Mouse (Mus musculus) midbrain, embryonic 13.5 days (tissue): ENCODE measurements at regions not wholly inside any gene's neighbourhood (a gene's known extent, or its start where the extent isn't known, plus 50 kb on each side); places are given as distances from the start of the nearest gene placed in this dataset.
A peak's percentile ranks its signal among the peaks of the same experiment; 100 is the strongest.

Experiments
- ATAC-seq: fragments of 200-750 bp; cut with Nextera tagmentation; 2 replicates; pipeline ENCODE4 v1.8.0; 2017; ENCODE audit warnings: mild to moderate bottlenecking, moderate TSS enrichment, moderate library complexity
- H3K27ac ChIP-seq: fragments of 300-500 bp; sonication (generic); 2 replicates; pipeline ENCODE4 v1.5.1; 2015; ENCODE audit warnings: inconsistent platforms, mild to moderate bottlenecking, moderate library complexity
- H3K27me3 ChIP-seq: fragments of 300-500 bp; sonication (generic); 2 replicates; pipeline ENCODE4 v1.6.1; 2015; ENCODE audit warnings: mild to moderate bottlenecking, inconsistent platforms
- H3K36me3 ChIP-seq: fragments of 300-500 bp; sonication (generic); 2 replicates; pipeline ENCODE4 v1.6.1; 2015; ENCODE audit warnings: mild to moderate bottlenecking, inconsistent platforms
- H3K4me1 ChIP-seq: fragments of 300-500 bp; sonication (generic); replicated peaks from 2 replicates; pipeline ENCODE4 v1.6.1; 2015; ENCODE audit warnings: inconsistent platforms
- H3K4me2 ChIP-seq: fragments of 300-500 bp; sonication (generic); replicated peaks from 2 replicates; pipeline ENCODE4 v1.6.1; 2015; ENCODE audit warnings: moderate library complexity, mild to moderate bottlenecking, inconsistent platforms
- H3K4me3 ChIP-seq: fragments of 300-500 bp; sonication (generic); replicated peaks from 2 replicates; pipeline ENCODE4 v1.5.1; 2015; ENCODE audit warnings: mild to moderate bottlenecking, inconsistent platforms
- H3K9ac ChIP-seq: fragments of 300-500 bp; sonication (generic); replicated peaks from 2 replicates; pipeline ENCODE4 v1.6.1; 2015; ENCODE audit warnings: mild to moderate bottlenecking, inconsistent platforms
- H3K9me3 ChIP-seq: fragments of 300-500 bp; sonication (generic); 2 replicates; pipeline ENCODE4 v1.6.1; 2016; ENCODE audit warnings: mild to moderate bottlenecking, inconsistent platforms
- WGBS: fragments of 180-500 bp; shearing (Covaris S2); methylation state at CpG from one replicate; pipeline ENCODE4 v1.1.7; 2015; 5-methylcytosine and 5-hydroxymethylcytosine counted together

DNA sequence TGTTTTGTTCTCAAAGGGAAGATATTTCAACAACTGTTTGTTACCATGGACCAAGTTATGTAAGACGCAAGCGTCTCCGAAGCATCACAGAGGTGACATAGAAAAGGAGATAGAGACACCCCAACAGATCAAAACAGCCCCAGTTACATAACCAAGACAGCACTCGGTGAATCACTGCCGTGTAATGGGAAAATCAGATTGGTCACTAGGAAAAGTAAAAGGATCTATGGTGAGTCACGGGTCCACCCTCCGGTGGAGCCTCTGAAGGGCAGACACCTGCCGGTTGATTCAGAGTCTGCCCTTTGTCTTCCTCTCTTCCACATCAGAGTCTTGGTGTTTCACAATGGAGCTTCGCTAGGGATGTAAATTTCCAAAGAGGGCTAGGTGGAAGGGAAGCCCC is 62.9 kb upstream of the Odc1 start:
- no peaks in the 10 kb centered on the region for H3K36me3 ChIP-seq
- H3K4me3 ChIP-seq = no peak overlapping the region
- ATAC-seq = no peak
- H3K9me3 ChIP-seq = no peaks in the 10 kb centered on the region
- H3K4me2 ChIP-seq = no peak overlapping the region
- no peak overlapping the region for H3K9ac ChIP-seq
- WGBS = 93% methylated on average over 9 of the region's 9 CpGs
- H3K4me1 ChIP-seq = peaks cover 7% of the 10 kb centered on the region
- H3K27ac ChIP-seq = no peak overlapping the region
- H3K27me3 ChIP-seq = no peaks in the 10 kb centered on the region

- Histone ChIP-seq H3K4me1 (peaks cover 12% of the 10 kb centered on the region), H3K27me3 (no peaks in the 10 kb centered on the region), H3K27ac (no peak overlapping the region), H3K36me3 (no peaks in the 10 kb centered on the region), H3K9ac (no peak overlapping the region), H3K4me2 (no peak overlapping the region), H3K4me3 (no peak overlapping the region), H3K9me3 (no peaks in the 10 kb centered on the region)
- 94% methylated on average over 13 of the region's 13 CpGs for WGBS
- ATAC-seq = no peak
Observed at GRCm38 (mm10) chr12:17482196-17482595, 62.4 kb upstream of the Odc1 start.

DNA sequence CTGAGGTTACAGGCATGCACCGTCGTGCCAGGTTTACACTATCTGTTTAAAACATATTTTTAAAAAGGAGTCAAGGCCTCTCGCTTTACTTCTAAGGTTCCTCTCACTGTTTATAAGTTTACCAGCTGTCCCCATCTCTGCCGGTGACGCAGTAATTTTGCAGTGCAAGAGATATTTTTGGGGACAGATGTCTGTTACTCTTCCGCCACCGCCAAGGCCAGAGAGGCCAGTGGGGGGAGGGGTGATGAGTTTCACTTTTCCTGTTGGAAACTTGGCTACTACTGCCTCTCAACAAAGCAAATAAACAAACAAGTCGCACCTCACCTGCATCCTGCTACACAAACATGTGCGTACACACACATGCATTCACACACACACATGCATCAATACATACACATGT is 60.1 kb upstream of the Odc1 start:
- H3K4me2 ChIP-seq = no peak overlapping the region
- H3K9ac ChIP-seq = no peak overlapping the region
- no peak overlapping the region for H3K27ac ChIP-seq
- WGBS = 89% methylated on average over 9 of the region's 9 CpGs
- no peak for ATAC-seq
- no peaks in the 10 kb centered on the region for H3K36me3 ChIP-seq
- no peaks in the 10 kb centered on the region for H3K9me3 ChIP-seq
- no peaks in the 10 kb centered on the region for H3K27me3 ChIP-seq
- H3K4me3 ChIP-seq = no peak overlapping the region
- peaks cover 15% of the 10 kb centered on the region for H3K4me1 ChIP-seq

DNA sequence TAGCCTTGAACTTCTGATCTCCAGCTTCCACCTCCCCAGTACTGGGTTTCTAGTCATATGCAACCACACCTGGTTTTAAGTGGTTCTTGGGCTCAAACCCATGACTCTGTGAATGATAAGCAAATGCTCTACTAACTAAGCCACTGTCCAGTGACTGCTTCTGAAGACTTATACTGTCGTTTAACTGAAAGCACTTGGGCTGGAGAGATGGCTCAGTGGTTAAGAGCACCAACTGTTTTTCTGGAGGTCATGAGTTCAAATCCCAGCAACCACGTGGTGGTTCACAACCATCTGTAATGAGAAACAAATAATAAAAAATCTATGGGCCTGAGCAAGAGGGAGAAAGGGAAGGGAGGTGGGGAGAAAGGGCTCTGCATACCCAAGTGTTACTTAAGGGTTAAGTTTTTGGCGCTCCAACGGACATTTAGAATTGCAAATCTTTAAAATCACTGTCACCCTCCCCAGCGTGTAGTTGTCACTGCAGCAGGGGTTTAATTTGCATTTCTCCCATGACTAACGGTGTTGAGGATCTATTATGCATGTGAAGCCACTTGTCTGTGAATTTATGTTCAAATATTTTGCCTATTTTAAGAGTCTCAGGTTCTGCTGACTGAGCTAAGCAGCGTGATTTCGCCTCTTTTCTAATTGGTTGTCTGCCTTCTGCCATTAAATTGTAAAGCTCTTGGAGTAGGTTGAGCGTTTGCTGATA is 58.4 kb upstream of the Odc1 start:
- WGBS = 28% methylated on average over 9 of the region's 9 CpGs
- Histone ChIP-seq H3K9me3 (no peaks in the 10 kb centered on the region), H3K27me3 (no peaks in the 10 kb centered on the region), H3K4me3 (no peak overlapping the region), H3K9ac (no peak overlapping the region), H3K4me1 (peaks cover 15% of the 10 kb centered on the region), H3K27ac (0 out of 2 replicates have a peak overlapping the region, but pooled peaks have one; percentile 9), H3K4me2 (peak overlapping the region; percentile 19), H3K36me3 (no peaks in the 10 kb centered on the region)
- ATAC-seq = peak; percentile 51; the same call in 1 of the 2 replicates

DNA sequence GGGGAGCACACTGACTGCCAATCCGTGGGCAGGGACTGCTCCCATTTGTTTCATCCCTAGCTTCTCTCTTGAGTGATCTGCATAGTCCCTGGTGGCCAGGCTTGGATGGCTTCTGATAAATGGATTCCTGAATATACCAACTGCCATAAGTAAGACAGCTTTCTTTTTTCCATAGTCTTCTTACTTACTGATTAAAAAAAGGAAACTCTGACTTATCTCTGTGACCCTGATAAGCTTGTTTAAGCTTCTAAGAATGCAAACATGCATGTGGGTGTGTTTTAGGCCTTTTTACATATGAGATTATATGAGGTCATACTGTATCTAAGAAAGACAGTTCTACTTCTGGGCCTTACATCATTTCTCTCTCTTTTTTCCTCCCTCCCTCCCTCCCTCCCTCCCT is 57.3 kb upstream of the Odc1 start:
- no peaks in the 10 kb centered on the region for H3K9me3 ChIP-seq
- WGBS = 12% methylated on average over 1 of the region's 1 CpGs
- H3K4me1 ChIP-seq = peaks cover 15% of the 10 kb centered on the region
- no peak overlapping the region for H3K27ac ChIP-seq
- H3K4me3 ChIP-seq = no peak overlapping the region
- ATAC-seq = no peak
- no peak overlapping the region for H3K4me2 ChIP-seq
- no peaks in the 10 kb centered on the region for H3K36me3 ChIP-seq
- no peak overlapping the region for H3K9ac ChIP-seq
- H3K27me3 ChIP-seq = no peaks in the 10 kb centered on the region

- Histone ChIP-seq H3K9ac (no peak overlapping the region), H3K4me1 (peaks cover 15% of the 10 kb centered on the region), H3K36me3 (no peaks in the 10 kb centered on the region), H3K27ac (no peak overlapping the region), H3K4me3 (no peak overlapping the region), H3K27me3 (no peaks in the 10 kb centered on the region), H3K4me2 (no peak overlapping the region), H3K9me3 (no peaks in the 10 kb centered on the region)
- WGBS = 73% methylated on average over 1 of the region's 1 CpGs
- ATAC-seq = no peak
Observed at GRCm38 (mm10) chr12:17488203-17488602, 56.4 kb upstream of the Odc1 start.

DNA sequence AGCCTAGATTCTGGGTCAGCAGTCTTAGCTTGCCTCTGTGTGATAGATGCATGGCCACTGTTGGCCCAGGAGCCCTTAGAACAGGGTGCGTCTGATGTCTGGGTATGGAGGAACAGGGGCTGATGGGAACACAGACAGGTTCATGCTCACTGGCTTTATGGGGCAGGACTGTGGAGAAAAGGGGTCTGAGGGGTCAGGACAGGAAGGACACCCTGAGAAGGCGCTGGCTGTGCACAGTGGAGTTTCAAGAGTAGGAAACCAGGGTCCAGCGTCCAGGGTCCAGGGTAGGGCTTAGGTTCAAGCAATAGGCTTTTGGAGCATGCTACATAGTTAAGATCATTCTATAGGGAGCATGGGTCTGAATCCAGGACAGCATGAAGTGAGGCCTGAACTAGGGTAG is 54.6 kb upstream of the Odc1 start:
- WGBS = 93% methylated on average over 3 of the region's 3 CpGs
- Histone ChIP-seq H3K36me3 (no peaks in the 10 kb centered on the region), H3K4me2 (no peak overlapping the region), H3K4me1 (peaks cover 15% of the 10 kb centered on the region), H3K27me3 (no peaks in the 10 kb centered on the region), H3K4me3 (no peak overlapping the region), H3K9me3 (no peaks in the 10 kb centered on the region), H3K27ac (no peak overlapping the region), H3K9ac (no peak overlapping the region)
- ATAC-seq = no peak

DNA sequence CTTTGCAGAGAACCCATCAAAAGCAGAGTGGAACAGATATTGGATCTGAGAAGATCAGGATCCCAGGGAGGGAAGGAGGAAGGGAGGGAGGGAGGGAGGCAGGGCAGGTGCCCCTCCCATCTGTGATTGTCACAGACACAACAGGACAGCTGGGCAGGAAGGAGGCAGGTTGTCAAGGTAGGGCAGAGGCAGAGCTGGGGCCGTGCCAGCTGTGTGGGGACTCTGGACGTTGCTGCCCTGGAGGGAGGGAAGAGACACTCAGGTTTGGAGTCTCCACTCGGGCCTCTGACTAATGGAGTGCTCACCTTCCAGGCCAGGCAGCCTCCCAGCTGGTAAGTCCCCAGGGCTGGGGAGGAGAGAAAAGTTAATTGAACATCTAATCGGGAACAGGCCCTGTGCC is 52.0 kb upstream of the Odc1 start:
- H3K36me3 ChIP-seq = no peaks in the 10 kb centered on the region
- H3K27me3 ChIP-seq = no peaks in the 10 kb centered on the region
- H3K9ac ChIP-seq = no peak overlapping the region
- ATAC-seq = no peak
- no peak overlapping the region for H3K4me3 ChIP-seq
- peaks cover 12% of the 10 kb centered on the region for H3K4me1 ChIP-seq
- no peaks in the 10 kb centered on the region for H3K9me3 ChIP-seq
- no peak overlapping the region for H3K4me2 ChIP-seq
- WGBS = 75% methylated on average over 4 of the region's 4 CpGs
- H3K27ac ChIP-seq = no peak overlapping the region

DNA sequence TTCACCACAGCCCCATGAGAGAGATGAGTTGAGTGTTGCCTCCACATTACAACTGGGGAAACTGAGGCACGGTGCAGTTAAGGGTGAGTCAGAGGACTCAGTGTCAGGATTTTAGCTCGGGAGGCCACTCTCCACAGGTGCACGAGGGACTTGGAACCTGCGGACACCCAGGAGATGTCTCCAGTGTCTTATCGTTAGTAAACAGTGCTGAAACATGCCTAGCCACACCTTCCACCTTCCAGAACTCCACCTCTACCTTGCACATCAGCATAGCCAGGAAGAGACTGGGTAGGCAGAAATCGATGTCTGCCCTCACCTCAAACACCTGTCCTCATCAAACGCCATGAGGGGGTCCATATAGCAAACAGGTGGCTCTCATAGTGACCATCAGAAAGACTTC is 51.5 kb upstream of the Odc1 start:
- no peaks in the 10 kb centered on the region for H3K9me3 ChIP-seq
- peaks cover 12% of the 10 kb centered on the region for H3K4me1 ChIP-seq
- H3K9ac ChIP-seq = no peak overlapping the region
- ATAC-seq = no peak
- no peak overlapping the region for H3K4me3 ChIP-seq
- no peaks in the 10 kb centered on the region for H3K27me3 ChIP-seq
- 90% methylated on average over 7 of the region's 7 CpGs for WGBS
- H3K27ac ChIP-seq = no peak overlapping the region
- H3K36me3 ChIP-seq = no peaks in the 10 kb centered on the region
- H3K4me2 ChIP-seq = no peak overlapping the region

DNA sequence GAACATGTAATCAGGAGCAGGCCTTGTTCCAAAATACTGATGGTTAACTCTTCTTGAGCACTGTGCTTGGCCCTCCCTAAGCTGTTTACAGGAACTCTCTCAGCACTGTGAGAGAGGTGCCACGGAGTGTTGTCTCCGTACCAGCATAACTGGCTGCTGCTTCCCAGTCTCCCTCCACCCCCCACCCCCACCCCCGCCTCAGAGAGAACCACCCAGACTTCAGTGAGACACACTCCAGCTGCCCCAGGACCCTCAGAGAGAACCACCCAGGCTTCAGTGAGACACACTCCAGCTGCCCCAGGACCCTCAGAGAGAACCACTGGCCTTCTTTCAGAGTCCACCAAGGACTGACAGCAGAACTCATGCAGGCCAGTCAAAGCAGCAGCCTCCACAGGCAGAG is 50.8 kb upstream of the Odc1 start:
- Histone ChIP-seq H3K9me3 (no peaks in the 10 kb centered on the region), H3K36me3 (no peaks in the 10 kb centered on the region), H3K27ac (no peak overlapping the region), H3K4me1 (peaks cover 12% of the 10 kb centered on the region), H3K4me3 (no peak overlapping the region), H3K4me2 (no peak overlapping the region), H3K9ac (no peak overlapping the region), H3K27me3 (no peaks in the 10 kb centered on the region)
- WGBS = 70% methylated on average over 3 of the region's 3 CpGs
- ATAC-seq = no peak
